Mouse (Mus musculus): ENCODE measurements around the gene BC030867. TPM values are rescaled to one million over a fixed set of nuclear protein-coding genes. Genes with fewer than 3 reads are reported as not detected.

Gene BC030867
- total and polyA plus RNA-seq, 3 experiments = 20.0 to 51.7 (median 36.2) TPM

- H3K4me1 ChIP-seq (ENCODE audit: control insufficient read depth in 1 of 2, insufficient read depth in 2 of 2, low read length in 2 of 2) = peaks cover 17 to 25% of the 10 kb centered on the region in 2 experiments
- H3K27ac ChIP-seq (ENCODE audit: control insufficient read depth, low read depth, low read length) = no peak overlapping the region
- no peaks in the 10 kb centered on the region for H3K9me3 ChIP-seq (replicated peaks; ENCODE audit: insufficient read depth, low read length)
- TF ChIP-seq NRF1 (IDR thresholded peaks at IDR 0.05; ENCODE audit: insufficient read depth, low read depth, low read length, poor library complexity, severe bottlenecking) = no peak
- no peak for TF ChIP-seq GABPA (IDR thresholded peaks at IDR 0.05; ENCODE audit: low read depth, low read length)
- 0 out of 2 replicates have a peak, but pooled peaks have one; percentile 21 for TF ChIP-seq TCF12 (IDR thresholded peaks at IDR 0.05; ENCODE audit: low read depth, low read length)
- 0 out of 2 replicates have a peak, but pooled peaks have one; percentile 17 for TF ChIP-seq ETS1 (IDR thresholded peaks at IDR 0.05; ENCODE audit: low read depth, low read length)
- TF ChIP-seq CHD2 (IDR thresholded peaks at IDR 0.05; ENCODE audit: low read length) = no peak
- no peak for TF ChIP-seq USF1 (IDR thresholded peaks at IDR 0.05; ENCODE audit: low read depth, low read length)
- no peak for TF ChIP-seq TAL1 (IDR thresholded peaks at IDR 0.05; ENCODE audit: low read length)
- peak; percentile 49; the same call in 1 of the 2 replicates for TF ChIP-seq MEF2A (IDR thresholded peaks at IDR 0.05; ENCODE audit: extremely low read depth, insufficient replicate concordance, low read depth, low read length, poor library complexity, severe bottlenecking)
- no peak overlapping the region for H3K4me3 ChIP-seq (ENCODE audit: control insufficient read depth in 1 of 2, insufficient read depth in 1 of 2, low read depth in 2 of 2, low read length in 2 of 2)
- H3K27me3 ChIP-seq (ENCODE audit: control insufficient read depth in 1 of 2, insufficient read depth in 2 of 2, low read length in 2 of 2) = no peaks in the 10 kb centered on the region
- no peaks in the 10 kb centered on the region for H3K79me2 ChIP-seq (ENCODE audit: control insufficient read depth, insufficient read depth, low read length, poor library complexity)
- H3K36me3 ChIP-seq (ENCODE audit: control insufficient read depth in 1 of 2, insufficient read depth in 2 of 2, low read length in 2 of 2) = peaks cover 0 to 2% of the 10 kb centered on the region in 2 experiments; a peak in 2 of 4 replicates
- no peak overlapping the region for H3K9ac ChIP-seq (ENCODE audit: control insufficient read depth, low read depth, low read length, poor library complexity, severe bottlenecking)
- DNase-seq (ENCODE audit: low read depth, low spot score) = no peak
Measured at GRCm38 (mm10) chr11:102207825-102208777, 40.6 kb upstream of the BC030867 start.

- DNase-seq (ENCODE audit: low read depth, low spot score) = no peak
- no peaks in the 10 kb centered on the region for H3K79me2 ChIP-seq (ENCODE audit: control insufficient read depth, insufficient read depth, low read length, poor library complexity)
- H3K27ac ChIP-seq (ENCODE audit: control insufficient read depth, low read depth, low read length) = no peak overlapping the region
- H3K9me3 ChIP-seq (replicated peaks; ENCODE audit: insufficient read depth, low read length) = no peaks in the 10 kb centered on the region
- H3K4me3 ChIP-seq (ENCODE audit: control insufficient read depth in 1 of 2, insufficient read depth in 1 of 2, low read depth in 2 of 2, low read length in 2 of 2) = no peak overlapping the region
- no peaks in the 10 kb centered on the region for H3K27me3 ChIP-seq (ENCODE audit: control insufficient read depth in 1 of 2, insufficient read depth in 2 of 2, low read length in 2 of 2)
- TF ChIP-seq ZNF384 (IDR thresholded peaks at IDR 0.05; ENCODE audit: low read depth, low read length) (no peak), MAFK (IDR thresholded peaks at IDR 0.05; ENCODE audit: borderline replicate concordance, low read depth, low read length) (no peak), POLR2A (IDR thresholded peaks at IDR 0.05; ENCODE audit: control insufficient read depth in 1 of 2, insufficient read depth in 1 of 2, low read depth in 1 of 2, low read length in 2 of 2, poor library complexity in 1 of 2) (no peak), JUND (IDR thresholded peaks at IDR 0.05; ENCODE audit: low read depth, low read length) (no peak), POLR2AphosphoS2 (IDR thresholded peaks at IDR 0.05; ENCODE audit: low read length) (no peak), MYC (IDR thresholded peaks at IDR 0.05; ENCODE audit: low read depth, low read length) (no peak)
- peaks cover 17 to 25% of the 10 kb centered on the region in 2 experiments for H3K4me1 ChIP-seq (ENCODE audit: control insufficient read depth in 1 of 2, insufficient read depth in 2 of 2, low read length in 2 of 2)
- H3K9ac ChIP-seq (ENCODE audit: control insufficient read depth, low read depth, low read length, poor library complexity, severe bottlenecking) = no peak overlapping the region
- peaks cover 0 to 2% of the 10 kb centered on the region in 2 experiments; a peak in 2 of 4 replicates for H3K36me3 ChIP-seq (ENCODE audit: control insufficient read depth in 1 of 2, insufficient read depth in 2 of 2, low read length in 2 of 2)
Measured at GRCm38 (mm10) chr11:102208846-102209245, 39.8 kb upstream of the BC030867 start.
